Mouse (Mus musculus) embryo, embryonic 10 days (tissue): ENCODE results near the gene Serpinb11.
A peak's percentile ranks its signal among the peaks of the same experiment; 100 is the strongest.

Experiments
- DNase-seq: peaks from one replicate; pipeline ENCODE4 v3.0.0-alpha.2; 2015; ENCODE audit warnings: low spot score

The Serpinb11 gene

DNA sequence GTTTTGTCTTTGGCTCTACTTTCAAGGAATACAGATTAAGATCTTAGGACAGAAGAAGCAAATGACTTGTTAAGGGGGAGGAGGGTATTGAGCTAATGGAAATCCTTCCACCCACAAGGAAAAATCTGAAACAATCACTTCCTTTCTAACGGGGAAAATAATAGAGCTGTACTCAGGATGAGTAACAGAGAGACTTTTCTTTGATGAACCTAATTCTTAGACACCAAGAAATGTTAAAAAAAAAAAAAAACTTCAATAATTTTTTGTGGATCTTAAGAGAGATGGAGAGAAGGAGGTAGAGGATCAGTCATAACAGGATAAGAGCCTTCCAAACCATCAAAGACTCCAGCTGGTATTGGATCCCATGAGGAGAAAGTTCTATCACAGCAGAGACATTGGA is at the start of gene Serpinb11:
Gene Serpinb11 (plus strand): TSS at position 301 of the 400 bp plus-strand sequence.
- no peak for DNase-seq

DNA sequence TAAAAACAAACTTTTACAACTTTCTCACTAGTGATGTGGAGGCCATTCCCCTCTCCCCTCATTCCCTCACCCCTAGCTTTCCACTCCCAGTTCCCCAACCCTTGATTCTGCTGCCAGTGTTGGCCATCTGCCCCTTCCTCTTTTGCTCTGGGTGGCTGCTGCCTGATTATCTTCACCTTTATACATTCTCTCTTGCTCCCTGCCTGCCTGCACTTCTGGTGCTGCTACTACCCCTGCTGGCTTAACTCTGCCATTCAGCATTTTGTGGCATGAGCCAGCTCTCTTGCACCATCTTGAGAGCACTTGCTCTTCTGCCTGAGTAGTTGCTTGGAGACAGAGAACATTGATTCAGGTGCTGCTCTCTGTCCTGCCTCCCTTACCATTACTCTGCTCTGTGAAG is 15.0 kb upstream of the Serpinb11 start:
- DNase-seq: no peak

- no peak for DNase-seq
Measured at GRCm38 (mm10) chr1:107346788-107347187, 14.2 kb upstream of the Serpinb11 start.

DNA sequence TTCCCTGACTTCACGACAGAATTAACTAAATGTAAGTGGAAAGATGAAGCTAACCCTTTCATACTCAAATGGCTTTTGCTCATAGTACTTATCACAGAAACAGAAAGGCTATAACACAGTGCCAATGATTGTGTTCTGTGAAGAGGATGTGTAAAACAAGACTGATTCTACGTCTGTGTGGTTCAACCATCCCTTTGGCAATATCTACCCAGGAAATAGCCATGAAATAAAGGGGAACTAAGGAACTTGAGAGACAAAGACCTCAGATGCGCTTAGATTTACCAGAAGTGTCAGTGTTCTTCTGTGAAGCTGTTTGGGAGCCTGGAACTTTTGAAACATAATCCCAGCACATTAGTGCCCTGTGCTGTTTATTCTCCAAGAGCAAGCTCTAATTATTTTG is 10.6 kb upstream of the Serpinb11 start:
- DNase-seq: no peak

- DNase-seq: no peak
Measured at GRCm38 (mm10) chr1:107351115-107351514, 9.9 kb upstream of the Serpinb11 start.

GRCm38 (mm10) chr1:107353046-107353445 is 8.0 kb upstream of the Serpinb11 start:
- peak; percentile 27 for DNase-seq

- DNase-seq: no peak
Measured at GRCm38 (mm10) chr1:107365973-107366372, 5.0 kb downstream of the Serpinb11 start.

DNA sequence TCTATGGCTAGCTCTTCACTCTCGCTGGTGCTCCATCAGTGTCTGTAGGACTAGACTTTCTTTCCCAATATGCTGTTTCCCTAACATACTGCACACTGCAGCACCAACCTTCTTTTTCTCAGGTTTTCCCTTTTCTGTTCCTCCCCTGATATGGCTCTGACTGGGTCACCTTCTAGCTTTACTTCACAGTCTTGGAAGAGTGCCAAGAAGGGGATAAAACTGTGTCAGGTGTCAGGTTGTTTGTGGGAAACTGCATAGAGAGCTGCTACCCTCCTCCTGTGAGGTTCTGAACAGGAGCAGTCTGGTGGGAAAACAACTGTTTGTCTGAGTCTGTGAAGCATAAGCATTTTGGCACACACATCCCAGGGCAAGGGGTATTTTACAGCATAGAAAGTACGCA is 7.9 kb downstream of the Serpinb11 start:
- DNase-seq: no peak

- DNase-seq: no peak
Measured at GRCm38 (mm10) chr1:107376952-107377351, 16.0 kb downstream of the Serpinb11 start.

DNA sequence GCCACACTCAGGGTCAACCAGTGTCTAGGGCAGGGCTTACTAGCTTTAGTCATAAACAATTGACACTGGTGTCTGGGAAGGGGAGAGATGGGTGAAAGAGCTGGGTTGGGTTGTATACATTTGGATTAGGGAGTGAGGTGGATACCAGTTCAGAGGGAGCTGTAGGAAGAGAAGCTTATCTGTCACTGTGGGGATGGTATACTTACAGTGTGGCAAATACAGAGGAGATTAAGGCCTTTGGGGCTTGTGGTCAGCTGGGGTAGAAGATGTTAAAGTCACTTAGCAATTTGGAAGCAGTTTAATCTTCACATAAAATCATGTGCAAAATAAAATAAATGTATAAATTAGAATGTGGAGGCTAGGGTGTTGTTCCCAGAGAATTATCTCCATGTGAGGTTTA is 17.4 kb downstream of the Serpinb11 start:
- DNase-seq: no peak

DNA sequence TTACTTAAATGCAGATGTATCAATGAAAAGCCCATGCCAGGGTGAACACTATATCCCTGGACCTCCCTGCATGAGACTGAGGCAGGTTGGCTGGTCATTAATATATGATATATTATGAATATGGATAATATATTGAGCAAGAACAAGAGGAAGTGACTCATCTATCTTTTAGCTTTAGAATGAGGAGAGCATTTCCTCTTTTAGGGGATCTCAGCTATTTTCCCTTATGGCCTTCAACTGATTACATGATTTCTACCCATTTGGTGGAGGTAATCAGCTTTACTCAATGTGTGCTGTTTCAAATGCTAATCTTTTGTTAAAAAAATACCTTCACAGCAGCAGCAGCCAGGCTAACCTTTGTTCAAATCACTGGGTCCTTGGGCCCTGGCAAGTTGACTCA is 20.5 kb downstream of the Serpinb11 start:
- DNase-seq: no peak

DNA sequence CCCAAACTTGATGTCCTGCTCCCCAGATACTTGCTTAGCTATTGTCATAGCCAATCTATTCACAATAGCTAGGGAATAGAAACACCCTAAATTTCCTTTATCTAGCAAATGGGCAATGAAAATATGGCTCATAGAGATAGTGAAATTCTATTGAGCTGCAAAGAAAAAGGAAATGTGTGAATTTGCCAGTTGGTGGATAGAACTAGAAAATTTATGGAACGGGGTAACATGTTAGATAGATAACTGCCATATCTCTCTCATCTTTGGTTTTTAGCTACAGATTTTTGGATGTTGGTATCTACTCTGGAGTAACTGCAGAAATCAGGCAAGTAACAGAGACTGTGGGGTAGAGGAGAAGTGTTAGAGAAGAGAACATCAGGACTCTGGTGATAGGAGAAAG is 21.4 kb downstream of the Serpinb11 start:
- no peak for DNase-seq

- no peak for DNase-seq
Measured at GRCm38 (mm10) chr1:107384532-107384931, 23.5 kb downstream of the Serpinb11 start.

DNA sequence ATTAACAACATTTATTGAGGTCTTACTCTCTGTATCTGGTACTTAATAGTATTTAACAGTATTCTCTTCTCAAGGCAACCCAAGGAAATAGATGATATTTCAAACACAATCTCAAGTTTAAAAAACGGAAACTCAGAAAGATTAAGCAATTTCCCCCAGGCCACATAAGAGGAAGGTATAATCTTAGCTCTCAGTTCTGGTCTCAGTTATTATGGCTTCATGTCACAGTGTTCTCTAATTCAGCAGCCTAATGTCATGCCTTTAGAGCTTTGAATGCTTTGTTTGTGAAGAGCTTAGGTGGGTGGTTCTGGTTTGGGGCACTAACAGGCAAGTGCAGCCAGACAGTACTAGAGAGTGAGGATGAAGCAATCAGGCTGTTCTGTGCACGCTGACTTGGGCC is 28.8 kb downstream of the Serpinb11 start:
- no peak for DNase-seq

DNA sequence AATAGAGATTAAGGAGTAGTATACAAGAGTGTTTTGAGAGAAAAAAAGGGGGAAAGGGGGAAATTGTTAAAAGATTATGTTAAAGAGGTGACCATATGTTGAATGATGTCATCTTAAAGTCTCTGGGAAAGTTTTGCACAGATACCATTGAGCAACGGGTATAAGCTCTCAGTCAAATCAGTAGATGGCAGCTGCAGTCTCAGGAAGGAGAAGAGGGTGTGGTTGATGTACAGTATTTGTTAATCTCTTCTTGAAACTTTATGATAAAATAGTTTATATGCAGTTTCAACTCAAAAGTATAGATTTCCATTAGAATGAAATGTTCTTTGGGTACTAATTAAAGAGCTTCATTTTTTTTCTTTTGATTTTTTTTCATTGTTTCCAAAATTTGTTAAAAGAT is 36.5 kb downstream of the Serpinb11 start:
- DNase-seq: no peak

- no peak for DNase-seq
Measured at GRCm38 (mm10) chr1:107399355-107399754, 38.4 kb downstream of the Serpinb11 start, which contains the start of gene Serpinb7. TSS of gene Serpinb7 (plus strand) at chr1:107399655.

GRCm38 (mm10) chr1:107402082-107402481 is 41.1 kb downstream of the Serpinb11 start:
- DNase-seq: no peak

DNA sequence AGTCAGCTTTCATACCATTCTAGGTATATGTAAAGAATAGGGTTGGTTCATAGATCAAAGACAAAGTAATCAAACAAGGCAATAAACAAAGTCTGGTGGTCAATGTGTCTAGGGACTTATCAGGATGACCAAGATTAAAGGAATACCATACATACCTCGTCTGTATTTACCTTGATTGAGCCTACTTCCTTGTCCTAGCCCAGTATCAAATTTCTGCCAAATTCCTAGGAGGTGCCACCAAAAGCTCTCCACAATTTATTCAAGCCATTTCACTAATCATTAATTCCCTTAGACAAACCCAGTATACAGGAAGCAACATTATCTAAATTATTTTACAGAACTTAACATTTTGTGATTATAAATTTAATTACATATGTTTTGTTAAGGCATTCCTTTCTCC is 53.7 kb downstream of the Serpinb11 start:
- DNase-seq: no peak

DNA sequence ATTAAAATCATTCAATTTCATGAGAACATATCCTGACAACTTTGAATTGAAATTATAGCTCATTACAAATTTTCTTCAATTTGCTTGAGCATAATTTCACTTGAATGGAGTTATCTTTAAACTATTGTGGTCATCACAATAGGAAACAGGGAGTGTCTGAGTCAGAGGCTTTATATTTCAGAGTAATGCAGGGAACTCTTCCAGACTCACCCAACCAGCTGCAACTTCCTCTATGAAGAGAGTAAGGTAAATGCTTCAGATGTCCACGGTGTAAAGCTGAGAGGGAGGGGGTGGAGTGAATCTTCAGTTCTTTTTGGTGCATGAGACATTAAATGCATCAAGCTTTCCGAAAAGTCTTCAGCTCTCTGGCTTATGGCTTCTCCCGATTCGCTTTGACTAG is 61.5 kb downstream of the Serpinb11 start:
- no peak for DNase-seq
